Mouse (Mus musculus) left cerebral cortex, adult 2 months (tissue): Measurements from ENCODE around the gene Folh1. TPM values are rescaled to one million over a fixed set of nuclear protein-coding genes. Genes with fewer than 3 reads are reported as not detected.
"Not testable (repeated sequence)": the region's sequence is repeated elsewhere in the genome, so short reads cannot be mapped to it uniquely, and the experiment has no call there.

ENCODE experiments used
- DNase-seq, 2 experiments: peaks; one replicate each; pipeline ENCODE4 v3.0.0; 2021 to 2022; ENCODE audit warnings: low spot score in 2 of 2, mixed read lengths in 1 of 2; ENCODE audit errors: extremely low spot score in 1 of 2
- H3K27ac ChIP-seq: fragments of 200-600 bp; 2 replicates; pipeline ENCODE4 v1.8.1; 2022
- H3K4me3 ChIP-seq: fragments of 200-600 bp; 2 replicates; pipeline ENCODE4 v1.8.1; 2022
- CTCF ChIP-seq: fragments of 200-600 bp; IDR thresholded peaks from 2 replicates; pipeline ENCODE4 v1.8.1; 2022; ENCODE audit warnings: antibody characterized with exemption, mild to moderate bottlenecking, moderate library complexity
- intact Hi-C: fragments of 180-260 bp; cut with DNase I; formaldehyde crosslinking; loops from one replicate; pipeline ENCODE4 v1.15.1; 2025
- long read RNA-seq, 2 experiments: library from polyadenylated mRNA; stranded (forward); transcript quantifications; one replicate each; pipeline ENCODE4 v2.0.0; 2021; ENCODE audit warnings: borderline mapping rate in 2 of 2
- total RNA-seq, 2 experiments: library from RNA; stranded (reverse); gene quantifications; 2 replicates each; pipeline ENCODE4 v1.2.3; 2021

Gene Folh1
- total RNA-seq = 1 to 10 TPM; 4.0 to 4.6 TPM
- long read RNA-seq, experiment 1, partial matches to known transcripts = 1 of 2 reads
- long read RNA-seq, experiment 1, other reads (novel, unspliced or antisense) = 0 of 2 reads
- long read RNA-seq, experiment 2, partial matches to known transcripts = 0 of 6 reads
- long read RNA-seq, experiment 2, other reads (novel, unspliced or antisense) = 2 of 6 reads

GRCm38 (mm10) chr7:86775617-86776325 lies at the start of gene Folh1:
Folh1 (minus strand) TSS chr7:86775943.
- intact Hi-C loops = no loop called here
- DNase-seq = peak; percentile 12 to 13
- TF ChIP-seq CTCF = no peak
- Histone ChIP-seq H3K27ac (peak within 1 kb of the TSS; percentile 57; the same call in 1 of the 2 replicates), H3K4me3 (peak within 1 kb of the TSS; percentile 32; the same call in 1 of the 2 replicates)

- intact Hi-C loops = no loop called here
- TF ChIP-seq CTCF = no peak
- no peak for DNase-seq
- Histone ChIP-seq H3K27ac (no peak overlapping the region), H3K4me3 (no peak overlapping the region)
These were observed 40.7 kb upstream of the Folh1 start for GRCm38 (mm10) chr7:86816466-86816865.

- DNase-seq, H3K27ac ChIP-seq, intact Hi-C loops, H3K4me3 ChIP-seq: not testable (repeated sequence)
These were observed 40.0 kb upstream of the Folh1 start for GRCm38 (mm10) chr7:86815716-86816115.

- H3K27ac ChIP-seq, DNase-seq, intact Hi-C loops, H3K4me3 ChIP-seq: not testable (repeated sequence)
These were observed 39.5 kb upstream of the Folh1 start for GRCm38 (mm10) chr7:86815241-86815640.

- intact Hi-C loops = no loop called here
- no peak within 1 kb of the TSS for H3K4me3 ChIP-seq
- no peak within 1 kb of the TSS for H3K27ac ChIP-seq
- no peak for DNase-seq
- TF ChIP-seq CTCF = no peak
These were observed 19.0 kb upstream of the Folh1 start, which contains the start of gene Vmn2r77 for GRCm38 (mm10) chr7:86794727-86795126. Vmn2r77 (plus strand) TSS chr7:86795027.

GRCm38 (mm10) chr7:86771621-86772020 lies 4.1 kb downstream of the Folh1 start:
- intact Hi-C loops = no loop called here
- no peak for DNase-seq

GRCm38 (mm10) chr7:86764628-86765027 lies 11.1 kb downstream of the Folh1 start:
- no peak for TF ChIP-seq CTCF
- intact Hi-C loops = no loop called here
- H3K4me3 ChIP-seq = no peak overlapping the region
- DNase-seq = no peak
- no peak overlapping the region for H3K27ac ChIP-seq

More at GRCm38 (mm10) chr7:86771621-86772020, 4.1 kb downstream of the Folh1 start:
- Histone ChIP-seq H3K4me3 (no peak overlapping the region), H3K27ac (no peak overlapping the region)
- TF ChIP-seq CTCF = no peak

GRCm38 (mm10) chr7:86760751-86761150 lies 15.0 kb downstream of the Folh1 start:
- intact Hi-C loops = no loop called here
- H3K4me3 ChIP-seq = no peak overlapping the region
- no peak for DNase-seq

GRCm38 (mm10) chr7:86725013-86725412 lies 50.7 kb downstream of the Folh1 start:
- DNase-seq = no peak
- peak; percentile 26 for TF ChIP-seq CTCF
- intact Hi-C loops = loop anchor here (10.0 kb wide), 1 partner anchor 900 kb away; no protein-coding TSS in a partner anchor
- Histone ChIP-seq H3K27ac (no peak overlapping the region), H3K4me3 (no peak overlapping the region)

More at GRCm38 (mm10) chr7:86760751-86761150, 15.0 kb downstream of the Folh1 start:
- no peak overlapping the region for H3K27ac ChIP-seq
- no peak for TF ChIP-seq CTCF

GRCm38 (mm10) chr7:86688030-86688429 lies 87.7 kb downstream of the Folh1 start, which contains the start of gene Olfr292:
Olfr292 (plus strand) TSS chr7:86688330.
- no peak within 1 kb of the TSS for H3K4me3 ChIP-seq
- TF ChIP-seq CTCF = no peak
- DNase-seq = no peak
- intact Hi-C loops = no loop called here
- no peak within 1 kb of the TSS for H3K27ac ChIP-seq

Other genes starting within 250 kb of the Folh1 start
- gene Olfr295, start 192.1 kb downstream of the Folh1 start, total RNA-seq = not detected
- gene Olfr294, start 159.3 kb downstream of the Folh1 start, total RNA-seq = not detected
- gene Olfr293, start 126.9 kb downstream of the Folh1 start, total RNA-seq = not detected
- gene Olfr292, start 87.6 kb downstream of the Folh1 start, total RNA-seq = not detected
- gene Vmn2r77, start 19.1 kb upstream of the Folh1 start, total RNA-seq = not detected
- gene Vmn2r78, start 139.2 kb upstream of the Folh1 start, total RNA-seq = not detected
- under 1 TPM in 1 of 2 experiments, not detected in 1; 0.07 TPM for gene Vmn2r79, start 220.2 kb upstream of the Folh1 start, total RNA-seq